Mouse (Mus musculus) lung, embryonic 15.5 days (tissue): ENCODE measurements at regions not wholly inside any gene's neighbourhood (a gene's known extent, or its start where the extent isn't known, plus 50 kb on each side); places are given as distances from the start of the nearest gene placed in this dataset.

Source experiments
- ATAC-seq: fragments of 200-750 bp; cut with Nextera tagmentation; 2 replicates; pipeline ENCODE4 v1.8.0; 2017; ENCODE audit warnings: moderate number of reproducible peaks, borderline replicate concordance; ENCODE audit not compliant: low FRiP score, low TSS enrichment; ENCODE audit errors: extremely low read depth
- H3K27ac ChIP-seq: fragments of 300-500 bp; sonication (generic); 2 replicates; pipeline ENCODE4 v1.5.1; 2015; ENCODE audit warnings: moderate library complexity, mild to moderate bottlenecking, inconsistent platforms
- H3K27me3 ChIP-seq: fragments of 300-500 bp; sonication (generic); 2 replicates; pipeline ENCODE4 v1.6.1; 2015; ENCODE audit warnings: inconsistent platforms
- H3K36me3 ChIP-seq: fragments of 300-500 bp; sonication (generic); 2 replicates; pipeline ENCODE4 v1.6.1; 2015; ENCODE audit warnings: inconsistent platforms
- H3K4me1 ChIP-seq: fragments of 300-500 bp; sonication (generic); 2 replicates; pipeline ENCODE4 v1.6.1; 2015; ENCODE audit warnings: inconsistent platforms
- H3K4me2 ChIP-seq: fragments of 300-500 bp; sonication (generic); 2 replicates; pipeline ENCODE4 v1.6.1; 2015; ENCODE audit warnings: inconsistent platforms, mild to moderate bottlenecking, moderate library complexity
- H3K4me3 ChIP-seq: fragments of 300-500 bp; sonication (generic); 2 replicates; pipeline ENCODE4 v1.5.1; 2015; ENCODE audit warnings: mild to moderate bottlenecking, inconsistent platforms
- H3K9ac ChIP-seq: fragments of 300-500 bp; sonication (generic); 2 replicates; pipeline ENCODE4 v1.6.1; 2015; ENCODE audit warnings: inconsistent platforms
- H3K9me3 ChIP-seq: fragments of 300-500 bp; sonication (generic); 2 replicates; pipeline ENCODE4 v1.6.1; 2016; ENCODE audit warnings: inconsistent platforms
- WGBS: fragments of 180-500 bp; shearing (Covaris S2); methylation state at CpG from one replicate; pipeline ENCODE4 v1.1.7; 2015; 5-methylcytosine and 5-hydroxymethylcytosine counted together

DNA sequence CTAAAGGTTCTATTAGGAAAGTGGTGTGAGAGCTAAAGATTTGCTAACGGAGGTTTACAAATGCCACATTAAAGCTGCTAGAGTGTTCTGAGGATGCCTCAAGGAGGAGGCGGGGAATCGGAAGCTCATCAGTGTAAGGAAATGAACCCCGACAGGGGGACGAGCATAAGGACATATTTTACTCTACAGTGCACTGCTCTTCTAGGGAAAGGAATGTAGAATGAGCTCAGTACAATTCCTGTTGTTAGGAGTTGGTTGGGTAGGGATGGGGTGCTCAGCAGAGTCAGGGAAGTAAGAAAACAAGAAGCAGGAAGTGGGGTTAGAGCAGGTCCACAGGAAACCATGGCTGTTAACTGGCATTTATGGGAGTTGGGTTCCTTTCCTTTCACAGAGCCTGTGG is 54.6 kb downstream of the Mex3b start:
- no peaks in the 10 kb centered on the region for H3K36me3 ChIP-seq
- H3K27ac ChIP-seq = no peak overlapping the region
- ATAC-seq = no peak
- no peak overlapping the region for H3K9ac ChIP-seq
- 0 out of 2 replicates have a peak, but pooled peaks cover 7% of the 10 kb centered on the region for H3K4me1 ChIP-seq
- no peaks in the 10 kb centered on the region for H3K27me3 ChIP-seq
- 58% methylated on average over 5 of the region's 5 CpGs for WGBS
- no peak overlapping the region for H3K4me2 ChIP-seq
- no peak overlapping the region for H3K4me3 ChIP-seq
- no peaks in the 10 kb centered on the region for H3K9me3 ChIP-seq

DNA sequence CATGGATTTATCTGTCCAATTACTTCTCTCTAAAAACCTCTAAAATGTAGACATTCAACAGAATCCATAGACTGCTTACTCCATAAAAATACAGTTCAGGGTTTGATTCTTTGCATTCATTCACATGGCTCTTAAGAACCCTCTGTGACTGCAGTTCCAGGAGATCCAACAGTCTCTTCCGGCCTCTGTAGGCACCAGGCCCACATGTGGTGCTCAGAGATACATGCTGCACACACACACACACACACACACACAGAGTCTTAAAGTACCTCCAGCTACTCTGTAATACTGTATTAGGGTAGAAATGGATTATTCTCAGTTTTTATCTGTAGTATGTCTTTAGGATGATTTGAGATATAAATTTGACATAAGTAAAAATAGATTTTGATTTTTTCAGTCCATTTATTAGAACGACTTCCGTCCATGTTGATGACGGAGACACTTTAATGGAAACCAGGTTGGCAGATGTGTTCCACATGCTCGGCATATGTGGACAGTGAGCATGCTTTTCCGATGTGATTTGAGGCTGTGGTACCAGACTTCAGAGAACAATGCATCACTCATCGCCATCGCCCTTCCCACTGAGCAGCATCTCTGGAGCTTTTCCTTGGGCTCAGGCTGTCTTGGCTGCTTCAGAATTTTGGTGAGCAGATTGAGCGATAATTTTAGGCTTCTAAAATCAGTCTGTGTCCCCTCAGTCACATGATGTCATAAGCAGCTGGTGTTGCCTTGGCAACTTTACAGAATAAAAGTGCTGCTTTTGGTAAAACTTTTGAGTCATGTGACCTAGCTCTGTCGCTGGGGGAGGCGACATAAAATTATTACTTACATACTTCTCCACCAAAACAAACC is 56.3 kb downstream of the Mex3b start:
- Histone ChIP-seq H3K27me3 (no peaks in the 10 kb centered on the region), H3K4me3 (no peak overlapping the region), H3K4me1 (0 out of 2 replicates have a peak, but pooled peaks cover 7% of the 10 kb centered on the region), H3K9me3 (no peaks in the 10 kb centered on the region), H3K36me3 (no peaks in the 10 kb centered on the region), H3K9ac (no peak overlapping the region), H3K27ac (peak overlapping the region; percentile 57), H3K4me2 (0 out of 2 replicates have a peak overlapping the region, but pooled peaks have one; percentile 6)
- ATAC-seq = no peak
- WGBS = 51% methylated on average over 11 of the region's 11 CpGs

DNA sequence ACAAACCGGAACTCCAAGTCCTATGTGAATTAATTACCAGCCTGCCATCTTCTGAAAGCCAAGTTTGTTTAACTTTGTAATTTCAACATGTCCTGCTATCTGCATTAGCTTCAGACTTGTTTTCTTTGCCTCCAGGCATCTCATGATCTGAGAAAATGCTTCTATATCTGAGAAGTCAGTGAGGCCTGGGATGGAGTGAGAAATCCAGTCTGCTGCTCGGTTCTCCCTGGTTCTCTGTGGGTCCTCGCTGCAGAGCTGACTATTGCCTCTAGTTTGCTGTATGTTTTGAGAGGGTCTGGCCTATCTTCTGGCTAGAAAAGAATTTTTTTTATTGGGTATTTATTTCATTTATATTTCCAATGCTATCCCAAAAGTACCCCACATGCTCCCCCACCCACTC is 57.0 kb downstream of the Mex3b start:
- Histone ChIP-seq H3K9ac (no peak overlapping the region), H3K4me3 (no peak overlapping the region), H3K27me3 (no peaks in the 10 kb centered on the region), H3K4me2 (0 out of 2 replicates have a peak overlapping the region, but pooled peaks have one; percentile 6), H3K27ac (peak overlapping the region; percentile 57), H3K9me3 (no peaks in the 10 kb centered on the region), H3K4me1 (0 out of 2 replicates have a peak, but pooled peaks cover 7% of the 10 kb centered on the region), H3K36me3 (no peaks in the 10 kb centered on the region)
- no peak for ATAC-seq
- 50% methylated on average over 3 of the region's 3 CpGs for WGBS

DNA sequence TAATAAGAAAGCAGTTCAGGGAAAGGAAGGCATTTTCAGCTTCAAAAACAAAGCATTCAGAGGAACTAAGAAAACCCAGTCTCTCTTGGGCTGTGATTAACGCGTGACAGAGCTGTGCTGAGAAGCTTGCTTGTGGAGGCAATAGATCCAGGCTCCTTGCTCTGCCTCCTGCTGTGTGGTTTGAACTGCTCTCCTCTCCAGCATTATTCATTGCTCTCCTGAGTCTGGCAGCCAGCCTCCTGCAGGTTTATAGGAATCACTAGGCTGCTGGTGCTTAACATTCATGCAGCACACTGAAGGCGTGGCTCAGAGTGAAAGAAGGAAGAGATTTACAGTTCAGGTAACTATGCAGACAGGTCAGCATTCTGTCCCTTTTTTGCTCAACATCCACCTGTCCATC is 71.2 kb downstream of the Mex3b start:
- WGBS = 60% methylated on average over 3 of the region's 3 CpGs
- Histone ChIP-seq H3K9me3 (no peaks in the 10 kb centered on the region), H3K36me3 (no peaks in the 10 kb centered on the region), H3K9ac (no peak overlapping the region), H3K4me1 (0 out of 2 replicates have a peak, but pooled peaks cover 2% of the 10 kb centered on the region), H3K27ac (no peak overlapping the region), H3K27me3 (no peaks in the 10 kb centered on the region), H3K4me3 (no peak overlapping the region), H3K4me2 (no peak overlapping the region)
- no peak for ATAC-seq

DNA sequence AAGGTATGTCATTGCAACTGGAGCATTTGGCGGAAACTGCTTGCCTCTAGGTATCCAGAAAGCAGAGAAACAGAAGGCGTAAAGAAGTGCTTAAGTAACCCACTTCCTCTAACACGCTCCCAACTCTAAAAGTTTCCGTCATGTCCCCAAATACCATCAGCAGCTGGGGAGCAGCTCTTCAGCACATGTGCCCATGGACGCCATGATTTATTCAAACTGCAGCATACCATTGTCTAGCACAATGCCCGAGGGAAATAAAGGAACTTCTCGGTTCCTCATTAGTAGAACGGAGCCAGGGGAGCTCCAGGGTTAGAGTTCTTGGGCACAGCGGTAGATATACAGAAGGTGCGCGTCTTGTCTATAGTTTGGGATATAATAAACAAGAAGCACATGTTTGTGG is 72.4 kb downstream of the Mex3b start:
- no peaks in the 10 kb centered on the region for H3K36me3 ChIP-seq
- ATAC-seq = no peak
- no peaks in the 10 kb centered on the region for H3K27me3 ChIP-seq
- H3K9me3 ChIP-seq = no peaks in the 10 kb centered on the region
- no peak overlapping the region for H3K9ac ChIP-seq
- no peak overlapping the region for H3K4me3 ChIP-seq
- 0 out of 2 replicates have a peak, but pooled peaks cover 2% of the 10 kb centered on the region for H3K4me1 ChIP-seq
- 89% methylated on average over 11 of the region's 11 CpGs for WGBS
- no peak overlapping the region for H3K4me2 ChIP-seq
- no peak overlapping the region for H3K27ac ChIP-seq

DNA sequence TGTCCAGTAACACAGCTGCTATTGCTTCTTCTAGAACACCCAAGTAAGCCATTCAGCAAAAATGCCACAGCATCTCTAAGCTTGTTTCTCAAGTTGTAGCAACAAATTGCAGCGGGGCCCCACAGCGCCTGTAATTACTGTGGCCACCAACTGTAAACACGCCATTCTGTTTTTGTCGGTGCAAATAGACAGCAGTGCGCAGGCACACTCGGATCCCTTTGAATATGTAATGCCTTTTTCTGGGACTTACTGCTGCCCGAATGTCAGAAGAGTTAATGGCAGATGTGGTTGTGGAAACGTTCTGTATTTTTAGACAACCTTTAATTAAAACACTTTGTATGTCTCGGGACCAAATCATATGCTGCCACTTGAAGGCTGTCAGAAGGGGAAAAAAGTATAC is 76.2 kb downstream of the Mex3b start:
- Histone ChIP-seq H3K27ac (no peak overlapping the region), H3K27me3 (no peaks in the 10 kb centered on the region), H3K4me1 (0 out of 2 replicates have a peak, but pooled peaks cover 2% of the 10 kb centered on the region), H3K4me2 (no peak overlapping the region), H3K4me3 (no peak overlapping the region), H3K36me3 (no peaks in the 10 kb centered on the region), H3K9ac (no peak overlapping the region), H3K9me3 (no peaks in the 10 kb centered on the region)
- ATAC-seq = no peak
- WGBS = 59% methylated on average over 9 of the region's 9 CpGs

DNA sequence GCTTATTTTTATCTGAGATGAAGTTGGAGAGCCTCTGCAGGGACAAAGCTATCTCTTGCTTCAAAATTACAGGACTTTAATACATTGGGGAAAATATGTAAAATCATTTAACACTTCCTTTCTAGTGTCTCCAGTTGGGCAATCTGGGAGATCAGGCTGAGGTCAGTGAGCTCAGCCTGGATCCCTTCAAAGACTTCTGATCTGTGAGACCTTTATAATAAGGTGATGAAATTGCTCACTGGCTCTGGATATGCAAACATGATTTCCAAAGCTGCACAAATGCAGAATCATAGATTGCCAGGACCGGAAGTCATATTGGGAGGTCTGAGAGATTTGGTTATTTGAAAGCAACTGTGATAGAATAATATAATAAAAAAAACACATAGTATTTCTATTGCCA is 76.7 kb downstream of the Mex3b start:
- Histone ChIP-seq H3K4me1 (0 out of 2 replicates have a peak, but pooled peaks cover 2% of the 10 kb centered on the region), H3K27ac (no peak overlapping the region), H3K4me3 (no peak overlapping the region), H3K9ac (no peak overlapping the region), H3K9me3 (no peaks in the 10 kb centered on the region), H3K27me3 (no peaks in the 10 kb centered on the region), H3K4me2 (no peak overlapping the region), H3K36me3 (no peaks in the 10 kb centered on the region)
- ATAC-seq = no peak; the same call in 1 of the 2 replicates
- 44% methylated on average over 1 of the region's 1 CpGs for WGBS

DNA sequence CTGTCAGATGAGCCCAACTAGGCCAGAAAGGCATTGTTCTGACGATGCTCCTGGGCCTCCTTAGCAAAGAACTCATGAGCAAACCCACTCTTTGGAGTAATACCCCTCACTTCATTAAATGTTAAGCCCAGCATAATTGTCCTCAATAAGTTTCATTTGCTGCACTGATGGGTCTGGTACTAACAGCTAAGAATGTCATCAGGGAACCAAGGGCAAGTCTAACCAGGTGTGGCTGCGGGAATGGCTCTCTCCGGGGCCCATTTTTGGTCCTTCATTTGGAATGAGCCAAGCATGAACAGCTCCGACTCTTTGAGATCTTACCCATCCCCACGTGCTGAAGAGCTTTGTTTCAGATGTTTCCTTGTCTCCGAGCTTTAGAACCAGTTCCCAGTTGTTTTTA is 82.2 kb downstream of the Mex3b start:
- H3K27ac ChIP-seq = no peak overlapping the region
- no peak for ATAC-seq

DNA sequence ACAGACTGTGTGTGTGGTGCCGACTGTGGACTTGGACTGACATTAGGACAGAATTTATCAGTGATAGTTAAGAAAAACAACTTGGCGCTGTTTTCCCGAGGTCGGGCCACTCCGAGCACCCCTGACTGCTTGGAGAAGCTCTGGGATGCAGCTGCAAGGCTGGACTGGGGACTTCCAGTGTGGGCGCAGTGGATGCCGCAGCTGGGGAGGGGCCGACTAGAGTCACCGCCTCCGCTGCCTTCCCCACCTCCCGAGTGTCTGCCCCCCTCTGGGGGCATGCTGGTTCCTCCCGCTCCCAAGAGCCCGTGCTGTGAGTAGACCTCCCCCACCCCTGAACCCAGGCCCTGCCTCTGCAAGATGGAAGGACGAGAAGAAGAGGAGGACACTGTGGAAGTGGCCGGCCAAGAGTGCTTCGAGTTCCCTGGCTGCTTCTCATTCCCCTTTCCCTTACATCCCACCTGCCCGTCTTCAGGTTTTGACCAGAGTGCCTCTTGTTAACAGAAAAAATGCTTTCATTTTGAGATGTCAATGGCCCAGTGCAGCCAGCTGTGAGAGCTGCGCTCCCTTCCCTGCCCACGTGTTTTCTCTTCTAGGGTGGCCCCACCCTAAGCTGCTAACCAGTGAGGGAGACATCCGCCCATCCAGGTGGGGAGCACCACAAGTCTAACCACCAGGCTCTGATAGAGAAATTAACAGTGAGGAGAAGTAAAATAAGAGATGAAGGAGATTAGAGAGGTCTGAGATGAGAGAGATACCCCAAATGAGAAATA is 90.3 kb downstream of the Mex3b start:
- no peaks in the 10 kb centered on the region for H3K36me3 ChIP-seq
- peaks cover 3% of the 10 kb centered on the region; the same call in 1 of the 2 replicates for H3K4me1 ChIP-seq
- no peaks in the 10 kb centered on the region for H3K9me3 ChIP-seq
- no peak overlapping the region for H3K27ac ChIP-seq
- ATAC-seq = peak; percentile 69; the same call in 1 of the 2 replicates
- H3K4me2 ChIP-seq = peak overlapping the region; percentile 42
- no peak overlapping the region for H3K9ac ChIP-seq
- WGBS = 29% methylated on average over 20 of the region's 20 CpGs
- H3K27me3 ChIP-seq = no peaks in the 10 kb centered on the region
- no peak overlapping the region for H3K4me3 ChIP-seq

More for the DNA sequence above, 82.2 kb downstream of the Mex3b start:
- H3K9me3 ChIP-seq = no peaks in the 10 kb centered on the region
- H3K4me2 ChIP-seq = no peak overlapping the region
- no peaks in the 10 kb centered on the region for H3K4me1 ChIP-seq
- 77% methylated on average over 6 of the region's 6 CpGs for WGBS
- no peak overlapping the region for H3K9ac ChIP-seq
- H3K27me3 ChIP-seq = no peaks in the 10 kb centered on the region
- no peaks in the 10 kb centered on the region for H3K36me3 ChIP-seq
- H3K4me3 ChIP-seq = no peak overlapping the region

DNA sequence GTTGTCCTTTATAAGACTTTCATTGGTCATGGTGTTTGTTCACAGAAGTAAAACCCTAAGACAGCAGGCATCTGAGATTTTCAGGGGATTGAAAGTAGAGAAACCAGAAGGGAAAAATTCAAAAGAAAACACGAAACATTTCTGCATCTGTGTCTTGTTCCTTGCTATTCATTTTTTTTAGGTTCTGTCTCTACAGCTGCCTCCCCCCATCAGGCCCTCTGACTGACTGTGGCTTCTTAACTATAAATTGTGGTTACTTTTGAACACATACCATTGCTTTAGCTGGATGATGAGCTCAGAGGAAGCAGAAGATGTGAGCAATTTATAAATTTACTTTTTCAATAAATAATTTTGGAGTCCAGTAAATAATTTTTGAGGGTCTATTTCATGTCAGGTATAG is 103.5 kb downstream of the Mex3b start:
- Histone ChIP-seq H3K27ac (no peak overlapping the region), H3K27me3 (no peaks in the 10 kb centered on the region), H3K9ac (no peak overlapping the region), H3K9me3 (no peaks in the 10 kb centered on the region), H3K4me2 (no peak overlapping the region), H3K4me3 (no peak overlapping the region), H3K36me3 (no peaks in the 10 kb centered on the region), H3K4me1 (no peaks in the 10 kb centered on the region)
- WGBS = 91% methylated on average over 1 of the region's 1 CpGs
- no peak for ATAC-seq

DNA sequence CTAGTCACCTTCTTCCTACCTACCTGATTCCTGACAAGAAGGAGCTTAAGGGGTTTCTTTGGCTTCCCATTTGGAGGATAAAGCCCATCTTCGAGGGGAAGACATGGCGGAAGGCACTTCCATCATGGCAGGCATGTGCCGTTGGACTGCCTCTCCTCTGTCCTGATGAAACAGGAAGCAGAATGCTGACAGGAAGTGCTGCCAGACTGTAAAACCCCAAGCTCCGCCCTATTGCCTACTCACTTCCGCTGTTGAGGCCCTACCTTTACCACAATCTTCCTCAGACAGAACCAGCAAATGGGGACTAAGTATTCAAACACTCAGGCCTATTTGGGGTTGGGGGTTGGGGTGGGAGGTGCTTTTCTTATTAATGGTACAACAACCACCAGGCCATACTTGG is 104.1 kb downstream of the Mex3b start:
- no peaks in the 10 kb centered on the region for H3K27me3 ChIP-seq
- no peak overlapping the region for H3K4me3 ChIP-seq
- H3K9me3 ChIP-seq = no peaks in the 10 kb centered on the region
- WGBS = 86% methylated on average over 5 of the region's 5 CpGs
- ATAC-seq = no peak
- no peak overlapping the region for H3K4me2 ChIP-seq
- H3K27ac ChIP-seq = no peak overlapping the region
- H3K36me3 ChIP-seq = no peaks in the 10 kb centered on the region
- no peak overlapping the region for H3K9ac ChIP-seq
- no peaks in the 10 kb centered on the region for H3K4me1 ChIP-seq
